Mouse (Mus musculus) embryonic fibroblast, embryonic 13.5 days (primary cell): ENCODE data around the gene Hapln1.

Experiments
- CTCF ChIP-seq: IDR thresholded peaks from 2 replicates; pipeline ENCODE4 v1.5.1; 2011; ENCODE audit warnings: mild to moderate bottlenecking, control low read depth, low read length, moderate library complexity, borderline replicate concordance; ENCODE audit not compliant: insufficient read depth
- POLR2A ChIP-seq: IDR thresholded peaks from 2 replicates; pipeline ENCODE4 v1.6.1; 2011; ENCODE audit warnings: low read depth, mild to moderate bottlenecking, control low read depth, low read length, moderate library complexity

DNA sequence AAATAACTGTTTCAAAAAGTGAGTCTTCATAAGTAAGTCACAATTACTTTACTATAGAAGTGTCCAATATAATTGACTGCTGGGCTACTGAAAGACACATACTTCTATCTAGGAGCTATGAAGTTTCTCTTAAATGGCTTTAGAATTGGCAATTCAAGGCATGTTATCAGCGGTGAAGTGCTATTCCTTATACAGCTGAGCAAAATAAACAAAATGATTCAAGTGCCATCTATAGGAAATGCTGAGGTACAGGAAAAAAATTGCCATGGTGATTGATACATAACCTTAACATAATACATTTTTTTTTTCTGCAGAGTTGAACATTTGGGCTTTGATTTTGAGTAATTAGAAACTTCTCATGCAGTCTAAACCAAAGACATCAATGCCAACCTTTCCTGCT is 40.2 kb upstream of the Hapln1 start:
- TF ChIP-seq CTCF (no peak), POLR2A (no peak)
